Mouse (Mus musculus): ENCODE measurements at regions not wholly inside any gene's neighbourhood (a gene's known extent, or its start where the extent isn't known, plus 50 kb on each side); places are given as distances from the start of the nearest gene placed in this dataset.
A peak's percentile ranks its signal among the peaks of the same experiment; 100 is the strongest.

DNA sequence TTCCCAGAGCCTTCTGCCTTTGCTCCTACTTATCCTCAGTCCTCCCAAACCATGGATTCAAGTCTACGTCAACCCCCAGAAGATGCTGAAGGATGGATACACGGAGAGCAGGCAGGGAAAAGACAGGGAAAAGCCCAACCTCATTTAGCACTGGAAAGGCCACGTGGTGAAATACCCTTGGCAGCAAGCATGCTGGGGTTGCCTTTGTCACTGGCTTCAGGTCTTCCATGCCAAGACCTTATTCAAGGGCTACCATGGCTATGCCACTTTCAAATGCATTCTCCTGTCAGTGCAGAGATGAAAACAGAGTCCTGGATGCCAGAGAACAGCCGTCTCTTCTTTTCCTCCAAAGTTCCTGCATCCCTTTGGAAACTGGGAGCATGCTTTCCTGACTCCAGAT lies 87.8 kb upstream of the Npvf start:
- no peak overlapping the region for H3K9ac ChIP-seq (ENCODE audit: low read depth, low read length)
- WGBS, result 65% methylated on average over 4 of the region's 4 CpGs

DNA sequence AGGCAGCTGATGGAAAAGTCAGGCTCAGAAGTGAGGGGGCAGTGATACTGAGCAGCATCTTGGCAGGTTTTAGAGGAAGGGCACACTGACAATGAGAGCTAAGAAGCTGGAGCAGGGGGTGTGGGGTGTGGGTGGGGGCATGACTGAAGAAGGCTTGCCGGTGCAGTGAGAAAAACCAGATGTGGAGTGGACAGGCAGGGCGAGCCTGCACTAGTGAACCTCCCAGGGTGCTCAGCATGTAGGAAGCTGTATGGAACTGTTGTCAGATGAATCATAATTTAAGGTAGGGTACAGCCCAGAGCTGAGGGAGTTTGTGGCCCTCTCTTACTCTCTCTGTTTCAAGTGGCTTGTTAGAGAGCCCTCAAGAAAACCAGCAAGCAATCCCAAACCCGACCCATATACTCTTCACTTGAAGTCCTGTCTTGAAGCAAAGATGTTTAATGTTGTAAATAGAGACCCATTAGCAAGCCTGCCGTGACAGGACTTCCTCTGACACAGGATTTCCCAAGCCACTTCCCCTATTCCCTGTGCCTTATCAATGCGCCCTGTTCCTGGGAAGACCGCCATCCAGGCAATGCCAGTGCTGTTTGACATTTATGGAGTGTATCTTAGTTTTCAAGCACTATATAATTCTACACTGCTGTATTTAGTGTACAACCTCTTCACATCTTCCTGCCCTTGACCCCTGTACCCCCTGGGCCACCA lies 90.4 kb upstream of the Npvf start:
- H3K36me3 ChIP-seq (ENCODE audit: control insufficient read depth, insufficient read depth, low read length), result no peaks in the 10 kb centered on the region
- no peak for DNase-seq (ENCODE audit: low spot score)
- H3K27ac ChIP-seq (replicated peaks; ENCODE audit: low read depth, low read length), result no peak overlapping the region
- H3K4me3 ChIP-seq (ENCODE audit: low read depth, low read length), result no peak overlapping the region
- no peak for ATAC-seq (ENCODE audit: low read depth)
- H3K27me3 ChIP-seq (replicated peaks; ENCODE audit: control insufficient read depth, insufficient read depth, low read length), result no peaks in the 10 kb centered on the region
- 58% methylated on average over 6 of the region's 6 CpGs for WGBS
- H3K9me3 ChIP-seq (ENCODE audit: control insufficient read depth, low read length), result no peaks in the 10 kb centered on the region
- 0 out of 2 replicates have a peak, but pooled peaks cover 3% of the 10 kb centered on the region for H3K4me1 ChIP-seq (ENCODE audit: control insufficient read depth, insufficient read depth, low read length)
- H3K9ac ChIP-seq (ENCODE audit: low read depth, low read length), result no peak overlapping the region
- no peak overlapping the region for H3K4me2 ChIP-seq (ENCODE audit: low read depth, low read length)

More for the DNA sequence above, 87.8 kb upstream of the Npvf start:
- Histone ChIP-seq H3K36me3 (ENCODE audit: control insufficient read depth, insufficient read depth, low read length) (no peaks in the 10 kb centered on the region), H3K4me2 (ENCODE audit: low read depth, low read length) (no peak overlapping the region), H3K27me3 (replicated peaks; ENCODE audit: control insufficient read depth, insufficient read depth, low read length) (no peaks in the 10 kb centered on the region), H3K9me3 (ENCODE audit: control insufficient read depth, low read length) (no peaks in the 10 kb centered on the region), H3K27ac (replicated peaks; ENCODE audit: low read depth, low read length) (no peak overlapping the region), H3K4me1 (ENCODE audit: control insufficient read depth, insufficient read depth, low read length) (no peaks in the 10 kb centered on the region), H3K4me3 (ENCODE audit: low read depth, low read length) (no peak overlapping the region)
- no peak for DNase-seq (ENCODE audit: low spot score)
- no peak for ATAC-seq (ENCODE audit: low read depth)

DNA sequence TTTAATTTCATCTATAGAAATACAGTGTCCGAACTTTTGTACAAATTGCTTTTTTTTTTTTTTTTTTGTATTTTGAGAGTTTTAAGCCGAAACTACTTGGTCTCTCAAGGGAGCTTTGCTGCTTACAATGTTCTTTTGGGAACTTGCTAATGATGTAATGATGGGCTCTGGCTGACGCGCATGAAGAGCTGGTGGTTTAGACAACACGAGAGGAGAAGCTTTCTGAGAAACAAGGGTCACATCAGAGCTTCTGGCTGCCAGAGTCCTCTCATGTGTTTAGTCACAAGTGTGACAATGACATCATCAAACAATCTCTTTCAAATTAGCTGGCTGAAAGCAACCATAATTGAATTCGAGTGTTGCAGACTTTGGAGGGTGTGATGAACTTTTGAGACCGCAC lies 98.9 kb upstream of the Npvf start:
- ATAC-seq (ENCODE audit: low read depth) (no peak), DNase-seq (ENCODE audit: low spot score) (peak; percentile 28)
- no peaks in the 10 kb centered on the region for H3K36me3 ChIP-seq (ENCODE audit: control insufficient read depth, insufficient read depth, low read length)

DNA sequence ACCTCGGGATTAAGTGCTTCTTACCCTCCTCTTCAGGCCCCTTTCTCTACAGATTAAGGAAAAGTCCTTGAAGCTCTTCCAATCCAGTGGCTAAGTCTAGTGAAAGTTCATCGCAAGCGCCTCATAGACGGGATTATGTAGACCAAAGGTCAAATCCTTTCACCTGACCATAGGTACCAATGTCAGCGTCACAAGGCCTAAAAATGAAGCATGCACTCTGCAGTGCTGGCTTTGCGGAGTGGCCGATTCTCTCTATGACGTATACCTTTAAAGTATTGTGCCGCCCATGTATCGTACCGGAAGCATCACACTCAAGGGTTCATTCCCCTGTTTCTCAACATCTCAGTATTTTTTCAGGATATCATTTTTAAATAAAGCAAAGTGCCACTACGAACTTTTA lies 100.5 kb upstream of the Npvf start:
- Histone ChIP-seq H3K4me2 (ENCODE audit: low read depth, low read length) (no peak overlapping the region), H3K4me1 (ENCODE audit: control insufficient read depth, insufficient read depth, low read length) (no peaks in the 10 kb centered on the region), H3K36me3 (ENCODE audit: control insufficient read depth, insufficient read depth, low read length) (no peaks in the 10 kb centered on the region), H3K9me3 (ENCODE audit: control insufficient read depth, low read length) (no peaks in the 10 kb centered on the region), H3K27ac (replicated peaks; ENCODE audit: low read depth, low read length) (no peak overlapping the region), H3K4me3 (ENCODE audit: low read depth, low read length) (no peak overlapping the region), H3K27me3 (replicated peaks; ENCODE audit: control insufficient read depth, insufficient read depth, low read length) (no peaks in the 10 kb centered on the region), H3K9ac (ENCODE audit: low read depth, low read length) (no peak overlapping the region)
- DNase-seq (ENCODE audit: low spot score) (no peak), ATAC-seq (ENCODE audit: low read depth) (no peak)
- 91% methylated on average over 12 of the region's 12 CpGs for WGBS

More for the DNA sequence above, 98.9 kb upstream of the Npvf start:
- Histone ChIP-seq H3K9ac (ENCODE audit: low read depth, low read length) (no peak overlapping the region), H3K27ac (replicated peaks; ENCODE audit: low read depth, low read length) (no peak overlapping the region), H3K4me2 (ENCODE audit: low read depth, low read length) (no peak overlapping the region), H3K27me3 (replicated peaks; ENCODE audit: control insufficient read depth, insufficient read depth, low read length) (no peaks in the 10 kb centered on the region), H3K9me3 (ENCODE audit: control insufficient read depth, low read length) (no peaks in the 10 kb centered on the region), H3K4me1 (ENCODE audit: control insufficient read depth, insufficient read depth, low read length) (0 out of 2 replicates have a peak, but pooled peaks cover 3% of the 10 kb centered on the region), H3K4me3 (ENCODE audit: low read depth, low read length) (no peak overlapping the region)
- 68% methylated on average over 7 of the region's 7 CpGs for WGBS

DNA sequence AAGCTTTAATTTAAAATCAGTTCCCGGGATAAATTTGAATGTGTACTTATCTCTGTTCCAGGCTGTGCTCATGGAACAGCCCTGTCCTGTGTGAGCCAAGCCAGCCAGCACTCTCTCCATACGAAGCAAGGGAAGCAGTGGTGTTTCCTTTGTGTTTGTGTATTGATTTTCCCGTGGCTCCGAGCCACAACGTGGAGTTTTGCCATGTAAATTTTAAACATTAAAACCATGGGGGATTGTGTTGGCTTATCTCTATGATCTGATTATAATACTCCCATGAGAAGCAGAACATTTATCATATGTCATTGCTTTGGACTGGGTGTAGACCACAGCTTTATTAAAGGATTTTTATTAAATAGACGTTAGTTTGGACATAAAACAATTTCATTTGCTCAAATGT lies 106.1 kb upstream of the Npvf start:
- DNase-seq (ENCODE audit: low spot score) (peak; percentile 44), ATAC-seq (ENCODE audit: low read depth) (no peak)
- no peak overlapping the region for H3K27ac ChIP-seq (replicated peaks; ENCODE audit: low read depth, low read length)
- no peaks in the 10 kb centered on the region for H3K9me3 ChIP-seq (ENCODE audit: control insufficient read depth, low read length)
- no peaks in the 10 kb centered on the region for H3K4me1 ChIP-seq (ENCODE audit: control insufficient read depth, insufficient read depth, low read length)
- H3K36me3 ChIP-seq (ENCODE audit: control insufficient read depth, insufficient read depth, low read length), result no peaks in the 10 kb centered on the region
- 58% methylated on average over 6 of the region's 6 CpGs for WGBS
- no peaks in the 10 kb centered on the region for H3K27me3 ChIP-seq (replicated peaks; ENCODE audit: control insufficient read depth, insufficient read depth, low read length)
- no peak overlapping the region for H3K4me2 ChIP-seq (ENCODE audit: low read depth, low read length)
- no peak overlapping the region for H3K4me3 ChIP-seq (ENCODE audit: low read depth, low read length)
- H3K9ac ChIP-seq (ENCODE audit: low read depth, low read length), result no peak overlapping the region

DNA sequence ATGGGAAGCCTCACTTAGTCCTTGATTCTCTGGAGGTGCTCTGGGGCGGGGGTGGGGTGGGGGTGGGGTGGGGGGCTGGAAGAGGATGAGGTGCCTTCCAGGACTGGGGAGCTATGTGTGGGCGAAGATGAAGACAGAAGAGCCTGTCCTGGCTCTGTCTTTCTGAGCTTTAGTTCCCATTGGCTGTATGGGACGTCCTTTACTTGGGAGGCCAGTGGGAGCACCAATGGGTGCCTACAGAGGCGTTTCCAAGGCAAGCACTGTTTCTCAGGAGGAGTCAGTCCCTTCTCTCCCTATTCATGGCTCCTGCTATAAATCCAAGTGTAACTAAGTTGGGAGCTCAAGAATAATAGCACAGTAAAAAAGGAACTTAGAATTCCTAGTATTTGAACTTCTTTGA lies 108.9 kb upstream of the Npvf start:
- no peak overlapping the region for H3K9ac ChIP-seq (ENCODE audit: low read depth, low read length)
- no peaks in the 10 kb centered on the region for H3K9me3 ChIP-seq (ENCODE audit: control insufficient read depth, low read length)
- H3K4me2 ChIP-seq (ENCODE audit: low read depth, low read length), result no peak overlapping the region
- ATAC-seq (ENCODE audit: low read depth) (no peak), DNase-seq (ENCODE audit: low spot score) (no peak)
- H3K27ac ChIP-seq (replicated peaks; ENCODE audit: low read depth, low read length), result no peak overlapping the region
- no peaks in the 10 kb centered on the region for H3K36me3 ChIP-seq (ENCODE audit: control insufficient read depth, insufficient read depth, low read length)
- WGBS, result 59% methylated on average over 4 of the region's 4 CpGs
- no peak overlapping the region for H3K4me3 ChIP-seq (ENCODE audit: low read depth, low read length)
- no peaks in the 10 kb centered on the region for H3K4me1 ChIP-seq (ENCODE audit: control insufficient read depth, insufficient read depth, low read length)
- no peaks in the 10 kb centered on the region for H3K27me3 ChIP-seq (replicated peaks; ENCODE audit: control insufficient read depth, insufficient read depth, low read length)

DNA sequence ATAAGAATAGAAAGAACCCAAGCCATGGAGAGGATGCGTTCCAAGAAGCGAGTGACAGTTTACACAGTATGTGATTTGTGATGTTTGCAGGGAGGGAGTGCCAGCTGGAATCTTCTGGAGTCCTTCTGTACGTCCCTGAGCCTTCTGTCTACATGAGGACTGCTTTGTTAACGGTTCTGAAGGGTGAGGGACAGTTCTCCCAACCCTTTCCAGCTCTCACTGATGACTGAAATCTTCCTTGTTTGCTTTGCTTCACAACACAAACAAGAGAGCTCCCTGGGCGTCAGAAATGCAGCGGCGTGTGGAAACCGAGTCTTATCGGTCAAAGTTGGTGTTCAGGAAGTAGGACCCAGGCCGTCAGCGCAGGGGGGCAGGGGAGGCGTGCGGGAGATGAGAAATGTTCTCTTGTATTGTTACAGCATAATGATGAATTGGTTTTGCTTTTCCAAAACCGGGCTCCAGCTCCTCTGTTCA lies 112.2 kb upstream of the Npvf start:
- no peak overlapping the region for H3K4me3 ChIP-seq (ENCODE audit: low read depth, low read length)
- H3K36me3 ChIP-seq (ENCODE audit: control insufficient read depth, insufficient read depth, low read length), result no peaks in the 10 kb centered on the region
- no peak for ATAC-seq (ENCODE audit: low read depth)
- H3K27me3 ChIP-seq (replicated peaks; ENCODE audit: control insufficient read depth, insufficient read depth, low read length), result no peaks in the 10 kb centered on the region
- H3K27ac ChIP-seq (replicated peaks; ENCODE audit: low read depth, low read length), result no peak overlapping the region
- 54% methylated on average over 14 of the region's 14 CpGs for WGBS
- H3K4me1 ChIP-seq (ENCODE audit: control insufficient read depth, insufficient read depth, low read length), result no peaks in the 10 kb centered on the region
- H3K9ac ChIP-seq (ENCODE audit: low read depth, low read length), result no peak overlapping the region
- H3K4me2 ChIP-seq (ENCODE audit: low read depth, low read length), result no peak overlapping the region
- no peaks in the 10 kb centered on the region for H3K9me3 ChIP-seq (ENCODE audit: control insufficient read depth, low read length)
- DNase-seq (ENCODE audit: low spot score), result no peak

DNA sequence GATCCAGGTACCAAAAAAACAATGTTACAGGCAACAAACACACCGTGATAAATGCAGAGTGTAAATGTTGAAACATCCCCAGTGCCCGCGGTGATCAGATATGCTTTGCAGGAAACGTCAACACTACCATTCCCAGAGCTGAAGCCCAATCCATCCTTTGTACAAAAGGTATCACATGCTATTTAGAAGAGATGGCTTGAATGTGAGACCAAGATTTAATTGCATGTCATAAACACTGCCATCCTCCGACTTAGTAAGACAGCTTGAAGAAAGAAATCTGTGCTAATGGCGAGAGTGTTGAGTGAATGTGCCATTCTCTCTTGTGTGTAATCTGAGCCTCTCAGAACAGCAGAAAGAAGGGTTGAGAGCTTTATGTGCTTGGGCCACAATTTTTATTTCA lies 112.9 kb upstream of the Npvf start:
- 62% methylated on average over 6 of the region's 6 CpGs for WGBS

DNA sequence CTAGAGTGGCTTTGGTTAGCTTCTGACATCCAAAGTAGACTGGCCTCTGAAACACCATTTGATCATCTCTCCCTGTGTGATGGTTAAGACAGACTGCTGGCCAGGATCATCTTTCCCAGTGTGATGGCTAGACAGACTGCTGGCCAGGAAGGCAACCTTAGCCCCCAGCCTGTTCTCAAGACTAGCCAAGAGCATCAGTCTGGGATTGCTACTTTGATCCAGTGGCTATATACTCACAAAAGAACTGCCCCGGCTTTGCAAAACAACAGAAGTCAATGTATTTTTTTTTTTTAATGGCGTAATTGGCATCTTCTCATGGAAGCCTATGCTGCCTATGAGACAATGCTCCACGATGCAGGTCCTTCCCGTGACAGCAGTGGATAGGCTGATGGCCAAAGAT lies 113.6 kb upstream of the Npvf start:
- H3K4me2 ChIP-seq (ENCODE audit: low read depth, low read length), result no peak overlapping the region
- H3K4me3 ChIP-seq (ENCODE audit: low read depth, low read length), result no peak overlapping the region
- DNase-seq (ENCODE audit: low spot score), result no peak
- no peaks in the 10 kb centered on the region for H3K36me3 ChIP-seq (ENCODE audit: control insufficient read depth, insufficient read depth, low read length)
- H3K9me3 ChIP-seq (ENCODE audit: control insufficient read depth, low read length), result no peaks in the 10 kb centered on the region
- H3K27ac ChIP-seq (replicated peaks; ENCODE audit: low read depth, low read length), result no peak overlapping the region
- H3K9ac ChIP-seq (ENCODE audit: low read depth, low read length), result no peak overlapping the region
- no peaks in the 10 kb centered on the region for H3K4me1 ChIP-seq (ENCODE audit: control insufficient read depth, insufficient read depth, low read length)
- 90% methylated on average over 4 of the region's 4 CpGs for WGBS
- no peak for ATAC-seq (ENCODE audit: low read depth)
- H3K27me3 ChIP-seq (replicated peaks; ENCODE audit: control insufficient read depth, insufficient read depth, low read length), result no peaks in the 10 kb centered on the region

More for the DNA sequence above, 112.9 kb upstream of the Npvf start:
- DNase-seq (ENCODE audit: low spot score) (peak; percentile 33), ATAC-seq (ENCODE audit: low read depth) (no peak)
- Histone ChIP-seq H3K4me1 (ENCODE audit: control insufficient read depth, insufficient read depth, low read length) (no peaks in the 10 kb centered on the region), H3K27ac (replicated peaks; ENCODE audit: low read depth, low read length) (no peak overlapping the region), H3K27me3 (replicated peaks; ENCODE audit: control insufficient read depth, insufficient read depth, low read length) (no peaks in the 10 kb centered on the region), H3K4me3 (ENCODE audit: low read depth, low read length) (no peak overlapping the region), H3K4me2 (ENCODE audit: low read depth, low read length) (no peak overlapping the region), H3K36me3 (ENCODE audit: control insufficient read depth, insufficient read depth, low read length) (no peaks in the 10 kb centered on the region), H3K9me3 (ENCODE audit: control insufficient read depth, low read length) (no peaks in the 10 kb centered on the region), H3K9ac (ENCODE audit: low read depth, low read length) (no peak overlapping the region)
